Mouse (Mus musculus): Measurements from ENCODE around the gene Dis3l2. TPM values are rescaled to one million over a fixed set of nuclear protein-coding genes. Genes with fewer than 3 reads are reported as not detected.

Gene Dis3l2
- polyA plus RNA-seq, 1 experiment, result 7.5 TPM

- 82% methylated on average over 2 of the region's 2 CpGs for WGBS
- H3K4me1 ChIP-seq (ENCODE audit: control insufficient read depth, insufficient read depth, low read length), result no peaks in the 10 kb centered on the region; the same call in 1 of the 2 replicates
- H3K4me3 ChIP-seq (replicated peaks; ENCODE audit: control insufficient read depth, low read depth, low read length), result no peak overlapping the region
- TF ChIP-seq CTCF (IDR thresholded peaks at IDR 0.05; ENCODE audit: control insufficient read depth, insufficient read depth, low read length) (no peak), POLR2A (IDR thresholded peaks at IDR 0.05; ENCODE audit: borderline replicate concordance, control insufficient read depth, low read depth, low read length) (no peak)
- H3K27ac ChIP-seq (ENCODE audit: control insufficient read depth, insufficient read depth, low read depth, low read length, poor library complexity), result no peak overlapping the region
These were observed 43.4 kb downstream of the Dis3l2 start for GRCm38 (mm10) chr1:86747034-86747433.

GRCm38 (mm10) chr1:86750094-86750493, 46.5 kb downstream of the Dis3l2 start:
- TF ChIP-seq POLR2A (IDR thresholded peaks at IDR 0.05; ENCODE audit: borderline replicate concordance, control insufficient read depth, low read depth, low read length) (no peak), CTCF (IDR thresholded peaks at IDR 0.05; ENCODE audit: control insufficient read depth, insufficient read depth, low read length) (no peak)
- Histone ChIP-seq H3K4me3 (replicated peaks; ENCODE audit: control insufficient read depth, low read depth, low read length) (no peak overlapping the region), H3K27ac (ENCODE audit: control insufficient read depth, insufficient read depth, low read depth, low read length, poor library complexity) (no peak overlapping the region), H3K4me1 (ENCODE audit: control insufficient read depth, insufficient read depth, low read length) (no peaks in the 10 kb centered on the region; the same call in 1 of the 2 replicates)
- 70% methylated on average over 3 of the region's 3 CpGs for WGBS

GRCm38 (mm10) chr1:86753416-86753815, 49.8 kb downstream of the Dis3l2 start:
- 89% methylated on average over 8 of the region's 8 CpGs for WGBS
- TF ChIP-seq CTCF (IDR thresholded peaks at IDR 0.05; ENCODE audit: control insufficient read depth, insufficient read depth, low read length) (no peak), POLR2A (IDR thresholded peaks at IDR 0.05; ENCODE audit: borderline replicate concordance, control insufficient read depth, low read depth, low read length) (no peak)
- Histone ChIP-seq H3K4me3 (replicated peaks; ENCODE audit: control insufficient read depth, low read depth, low read length) (no peak overlapping the region), H3K27ac (ENCODE audit: control insufficient read depth, insufficient read depth, low read depth, low read length, poor library complexity) (no peak overlapping the region), H3K4me1 (ENCODE audit: control insufficient read depth, insufficient read depth, low read length) (no peaks in the 10 kb centered on the region)

- Histone ChIP-seq H3K4me3 (replicated peaks; ENCODE audit: control insufficient read depth, low read depth, low read length) (no peak overlapping the region), H3K27ac (ENCODE audit: control insufficient read depth, insufficient read depth, low read depth, low read length, poor library complexity) (no peak overlapping the region), H3K4me1 (ENCODE audit: control insufficient read depth, insufficient read depth, low read length) (no peaks in the 10 kb centered on the region)
- WGBS, result 84% methylated on average over 3 of the region's 3 CpGs
- no peak for TF ChIP-seq POLR2A (IDR thresholded peaks at IDR 0.05; ENCODE audit: borderline replicate concordance, control insufficient read depth, low read depth, low read length)
- TF ChIP-seq CTCF (IDR thresholded peaks at IDR 0.05; ENCODE audit: control insufficient read depth, insufficient read depth, low read length), result no peak
These were observed 50.7 kb downstream of the Dis3l2 start for GRCm38 (mm10) chr1:86754335-86754734.

- no peaks in the 10 kb centered on the region for H3K4me1 ChIP-seq (ENCODE audit: control insufficient read depth, insufficient read depth, low read length)
- H3K27ac ChIP-seq (ENCODE audit: control insufficient read depth, insufficient read depth, low read depth, low read length, poor library complexity), result no peak overlapping the region
- no peak for TF ChIP-seq CTCF (IDR thresholded peaks at IDR 0.05; ENCODE audit: control insufficient read depth, insufficient read depth, low read length)
- TF ChIP-seq POLR2A (IDR thresholded peaks at IDR 0.05; ENCODE audit: borderline replicate concordance, control insufficient read depth, low read depth, low read length), result no peak
- 89% methylated on average over 6 of the region's 6 CpGs for WGBS
- no peak overlapping the region for H3K4me3 ChIP-seq (replicated peaks; ENCODE audit: control insufficient read depth, low read depth, low read length)
These were observed 54.5 kb downstream of the Dis3l2 start for GRCm38 (mm10) chr1:86758091-86758490.

- Histone ChIP-seq H3K4me1 (ENCODE audit: control insufficient read depth, insufficient read depth, low read length) (no peaks in the 10 kb centered on the region), H3K27ac (ENCODE audit: control insufficient read depth, insufficient read depth, low read depth, low read length, poor library complexity) (no peak overlapping the region), H3K4me3 (replicated peaks; ENCODE audit: control insufficient read depth, low read depth, low read length) (no peak overlapping the region)
- WGBS, result 88% methylated on average over 6 of the region's 6 CpGs
- TF ChIP-seq CTCF (IDR thresholded peaks at IDR 0.05; ENCODE audit: control insufficient read depth, insufficient read depth, low read length) (no peak), POLR2A (IDR thresholded peaks at IDR 0.05; ENCODE audit: borderline replicate concordance, control insufficient read depth, low read depth, low read length) (no peak)
These were observed 58.6 kb downstream of the Dis3l2 start for GRCm38 (mm10) chr1:86762161-86762560.

GRCm38 (mm10) chr1:86801241-86801640, 97.6 kb downstream of the Dis3l2 start:
- Histone ChIP-seq H3K27ac (ENCODE audit: control insufficient read depth, insufficient read depth, low read depth, low read length, poor library complexity) (no peak overlapping the region), H3K4me3 (replicated peaks; ENCODE audit: control insufficient read depth, low read depth, low read length) (no peak overlapping the region), H3K4me1 (ENCODE audit: control insufficient read depth, insufficient read depth, low read length) (no peaks in the 10 kb centered on the region)
- 87% methylated on average over 2 of the region's 2 CpGs for WGBS
- TF ChIP-seq CTCF (IDR thresholded peaks at IDR 0.05; ENCODE audit: control insufficient read depth, insufficient read depth, low read length), result no peak
- no peak for TF ChIP-seq POLR2A (IDR thresholded peaks at IDR 0.05; ENCODE audit: borderline replicate concordance, control insufficient read depth, low read depth, low read length)

- WGBS, result 78% methylated on average over 3 of the region's 3 CpGs
- Histone ChIP-seq H3K4me1 (ENCODE audit: control insufficient read depth, insufficient read depth, low read length) (no peaks in the 10 kb centered on the region), H3K4me3 (replicated peaks; ENCODE audit: control insufficient read depth, low read depth, low read length) (no peak overlapping the region), H3K27ac (ENCODE audit: control insufficient read depth, insufficient read depth, low read depth, low read length, poor library complexity) (no peak overlapping the region)
- TF ChIP-seq CTCF (IDR thresholded peaks at IDR 0.05; ENCODE audit: control insufficient read depth, insufficient read depth, low read length) (no peak), POLR2A (IDR thresholded peaks at IDR 0.05; ENCODE audit: borderline replicate concordance, control insufficient read depth, low read depth, low read length) (no peak)
These were observed 108.1 kb downstream of the Dis3l2 start for GRCm38 (mm10) chr1:86811756-86812155.

- Histone ChIP-seq H3K4me3 (replicated peaks; ENCODE audit: control insufficient read depth, low read depth, low read length) (no peak overlapping the region), H3K27ac (ENCODE audit: control insufficient read depth, insufficient read depth, low read depth, low read length, poor library complexity) (no peak overlapping the region), H3K4me1 (ENCODE audit: control insufficient read depth, insufficient read depth, low read length) (no peaks in the 10 kb centered on the region)
- TF ChIP-seq POLR2A (IDR thresholded peaks at IDR 0.05; ENCODE audit: borderline replicate concordance, control insufficient read depth, low read depth, low read length), result no peak
- no peak for TF ChIP-seq CTCF (IDR thresholded peaks at IDR 0.05; ENCODE audit: control insufficient read depth, insufficient read depth, low read length)
- WGBS, result 69% methylated on average over 1 of the region's 1 CpGs
These were observed 118.7 kb downstream of the Dis3l2 start for GRCm38 (mm10) chr1:86822266-86822665.

Data from bone marrow, adult 2 months (tissue).